Mouse (Mus musculus): ENCODE results near the gene Thap3. TPM values are rescaled to one million over a fixed set of nuclear protein-coding genes. Genes with fewer than 3 reads are reported as not detected.
A peak's percentile ranks its signal among the peaks of the same experiment; 100 is the strongest.

The Thap3 gene
- polyA plus RNA-seq, 1 experiment from 2014 or later = 6.8 TPM

DNA sequence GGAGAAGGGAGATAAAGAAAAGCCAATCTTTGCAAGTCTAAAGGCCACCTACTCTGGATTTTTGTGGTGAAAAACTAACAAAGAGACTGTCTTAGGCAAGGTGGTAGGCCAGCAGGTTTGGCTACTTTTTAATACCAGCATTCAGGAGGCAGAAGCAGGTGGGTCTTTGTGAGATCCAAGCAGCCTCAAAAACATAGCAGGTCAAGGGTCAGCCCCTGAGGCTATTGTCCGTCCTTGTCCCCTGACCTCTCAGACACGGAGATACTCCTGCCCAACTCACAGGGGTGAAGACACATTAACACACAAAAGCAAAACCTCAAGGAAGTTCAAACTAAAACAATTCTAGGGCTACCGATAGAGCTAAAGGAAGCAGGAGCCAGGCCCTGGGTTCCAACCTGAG, 18.0 kb upstream of the Thap3 start:
- no peak overlapping the region for H3K4me2 ChIP-seq (ENCODE audit: low read depth, low read length)
- DNase-seq (no peak), ATAC-seq (no peak)
- no peaks in the 10 kb centered on the region for H3K36me3 ChIP-seq (replicated peaks; ENCODE audit: insufficient read depth, low read length)
- TF ChIP-seq EP300 (IDR thresholded peaks at IDR 0.05; ENCODE audit: low read depth) (no peak), CTCF (IDR thresholded peaks at IDR 0.05; ENCODE audit: low read depth) (no peak)
- H3K27me3 ChIP-seq (ENCODE audit: insufficient read depth, low read length) = peaks cover 3% of the 10 kb centered on the region; the same call in 1 of the 2 replicates
- H3K4me1 ChIP-seq (ENCODE audit: insufficient read depth) = peaks cover 33% of the 10 kb centered on the region
- WGBS (ENCODE audit: insufficient replicate concordance) = 62% methylated on average over 3 of the region's 3 CpGs
- no peak overlapping the region for H3K4me3 ChIP-seq (ENCODE audit: low read depth, low read length)
- H3K27ac ChIP-seq (ENCODE audit: low read depth) = no peak overlapping the region
- no peak overlapping the region for H3K9ac ChIP-seq (replicated peaks)
- H3K9me3 ChIP-seq (ENCODE audit: low read length) = no peaks in the 10 kb centered on the region

DNA sequence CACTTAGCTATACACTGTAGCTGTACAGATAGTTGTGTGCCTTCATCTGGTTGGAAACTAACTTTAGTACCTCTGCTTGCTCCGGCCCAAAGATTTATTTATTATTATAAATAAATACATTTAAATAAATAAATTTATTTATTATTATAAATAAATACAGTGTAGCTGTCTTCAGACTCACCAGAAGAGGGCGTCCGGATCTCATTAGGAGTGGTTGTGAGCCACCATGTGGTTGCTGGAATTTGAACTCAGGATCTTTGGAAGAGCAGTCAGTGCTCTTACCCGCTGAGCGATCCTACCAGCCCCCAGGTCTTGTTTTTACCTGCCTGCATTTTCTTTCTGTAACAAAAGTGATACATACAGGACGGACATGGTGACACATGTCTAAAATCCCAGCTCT, 17.3 kb upstream of the Thap3 start:
- Histone ChIP-seq H3K4me1 (ENCODE audit: insufficient read depth) (peaks cover 27% of the 10 kb centered on the region), H3K36me3 (replicated peaks; ENCODE audit: insufficient read depth, low read length) (no peaks in the 10 kb centered on the region), H3K9ac (replicated peaks) (no peak overlapping the region), H3K27ac (ENCODE audit: low read depth) (no peak overlapping the region), H3K27me3 (ENCODE audit: insufficient read depth, low read length) (peaks cover 3% of the 10 kb centered on the region; the same call in 1 of the 2 replicates), H3K9me3 (ENCODE audit: low read length) (no peaks in the 10 kb centered on the region), H3K4me2 (ENCODE audit: low read depth, low read length) (no peak overlapping the region), H3K4me3 (ENCODE audit: low read depth, low read length) (no peak overlapping the region)
- TF ChIP-seq CTCF (IDR thresholded peaks at IDR 0.05; ENCODE audit: low read depth) (peak; percentile 52), EP300 (IDR thresholded peaks at IDR 0.05; ENCODE audit: low read depth) (no peak)
- DNase-seq = no peak
- WGBS (ENCODE audit: insufficient replicate concordance) = 72% methylated on average over 6 of the region's 6 CpGs
- ATAC-seq = no peak

DNA sequence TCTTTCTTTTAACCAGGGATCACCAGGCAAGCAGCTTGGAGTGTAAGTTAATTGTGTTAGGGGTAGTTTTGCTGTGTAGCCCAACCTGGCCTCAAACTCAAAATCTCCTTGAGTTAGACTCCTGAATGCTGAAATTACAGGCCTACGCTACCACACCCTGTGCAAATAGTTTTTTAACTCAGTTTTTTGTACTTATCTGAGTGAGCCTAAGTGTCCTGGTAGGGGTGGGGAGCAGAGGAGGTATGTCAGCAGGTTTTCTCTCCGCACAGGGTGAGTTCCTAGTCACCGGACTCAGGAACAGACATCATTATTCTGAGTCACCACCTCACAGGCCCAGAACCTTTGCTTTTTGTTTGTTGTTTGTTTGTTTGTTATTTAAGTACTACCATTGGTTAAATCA, 13.3 kb upstream of the Thap3 start:
- H3K9me3 ChIP-seq (ENCODE audit: low read length) = no peaks in the 10 kb centered on the region
- TF ChIP-seq CTCF (IDR thresholded peaks at IDR 0.05; ENCODE audit: low read depth) = no peak
- TF ChIP-seq EP300 (IDR thresholded peaks at IDR 0.05; ENCODE audit: low read depth) = no peak
- no peaks in the 10 kb centered on the region for H3K36me3 ChIP-seq (replicated peaks; ENCODE audit: insufficient read depth, low read length)
- no peak overlapping the region for H3K9ac ChIP-seq (replicated peaks)
- WGBS (ENCODE audit: insufficient replicate concordance) = 85% methylated on average over 3 of the region's 3 CpGs
- DNase-seq (no peak), ATAC-seq (no peak)
- H3K27me3 ChIP-seq (ENCODE audit: insufficient read depth, low read length) = no peaks in the 10 kb centered on the region
- peaks cover 11% of the 10 kb centered on the region for H3K4me1 ChIP-seq (ENCODE audit: insufficient read depth)
- H3K4me3 ChIP-seq (ENCODE audit: low read depth, low read length) = no peak overlapping the region
- no peak overlapping the region for H3K4me2 ChIP-seq (ENCODE audit: low read depth, low read length)
- H3K27ac ChIP-seq (ENCODE audit: low read depth) = no peak overlapping the region

DNA sequence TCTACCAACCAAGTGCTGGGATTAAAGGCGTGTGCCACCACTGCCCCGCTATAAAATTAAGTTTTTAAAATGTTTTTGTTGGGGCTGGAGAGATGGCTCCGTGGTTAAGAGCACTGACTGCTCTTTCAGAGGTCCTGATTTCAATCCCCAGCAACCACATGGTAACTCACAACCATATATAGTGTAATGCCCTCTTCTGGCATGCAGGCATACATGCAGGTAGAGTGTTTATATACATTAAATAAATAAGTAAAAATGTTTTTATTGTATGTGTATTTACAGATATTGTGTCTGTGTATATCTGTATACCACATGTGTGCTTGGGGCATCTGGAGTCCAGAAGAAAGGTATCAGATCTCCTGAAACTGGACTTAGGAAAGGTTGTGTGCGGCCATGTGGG, 12.5 kb upstream of the Thap3 start:
- H3K27me3 ChIP-seq (ENCODE audit: insufficient read depth, low read length) = no peaks in the 10 kb centered on the region
- no peak overlapping the region for H3K4me3 ChIP-seq (ENCODE audit: low read depth, low read length)
- no peak overlapping the region for H3K9ac ChIP-seq (replicated peaks)
- ATAC-seq = no peak
- TF ChIP-seq EP300 (IDR thresholded peaks at IDR 0.05; ENCODE audit: low read depth) (no peak), CTCF (IDR thresholded peaks at IDR 0.05; ENCODE audit: low read depth) (peak; percentile 23; the same call in 1 of the 2 replicates)
- H3K27ac ChIP-seq (ENCODE audit: low read depth) = no peak overlapping the region
- WGBS (ENCODE audit: insufficient replicate concordance) = 68% methylated on average over 4 of the region's 4 CpGs
- H3K9me3 ChIP-seq (ENCODE audit: low read length) = no peaks in the 10 kb centered on the region
- no peak for DNase-seq
- H3K4me1 ChIP-seq (ENCODE audit: insufficient read depth) = peaks cover 8% of the 10 kb centered on the region; the same call in 1 of the 2 replicates
- no peak overlapping the region for H3K4me2 ChIP-seq (ENCODE audit: low read depth, low read length)
- H3K36me3 ChIP-seq (replicated peaks; ENCODE audit: insufficient read depth, low read length) = no peaks in the 10 kb centered on the region

DNA sequence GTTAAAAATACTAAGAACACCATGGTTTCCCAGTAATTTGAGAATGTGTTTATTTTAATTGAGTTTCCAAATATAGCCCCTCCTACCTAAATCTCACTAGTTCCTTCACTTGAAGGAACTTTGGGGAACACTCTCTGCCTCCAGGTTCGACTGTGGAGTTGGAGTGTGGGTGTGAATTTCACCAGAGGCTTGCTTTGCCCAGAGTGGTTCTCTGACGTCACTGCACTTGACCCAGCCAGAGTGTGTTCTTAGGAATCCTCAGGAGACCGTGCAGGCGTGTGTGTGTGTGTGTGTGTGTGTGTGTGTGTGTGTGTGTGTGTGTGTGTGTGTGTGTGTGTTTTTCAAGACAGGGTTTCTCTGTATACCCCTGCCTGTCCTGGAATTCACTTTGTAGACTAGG, 12.1 kb upstream of the Thap3 start:
- no peak overlapping the region for H3K4me3 ChIP-seq (ENCODE audit: low read depth, low read length)
- WGBS (ENCODE audit: insufficient replicate concordance) = 47% methylated on average over 4 of the region's 4 CpGs
- H3K27ac ChIP-seq (ENCODE audit: low read depth) = no peak overlapping the region
- TF ChIP-seq CTCF (IDR thresholded peaks at IDR 0.05; ENCODE audit: low read depth) (no peak), EP300 (IDR thresholded peaks at IDR 0.05; ENCODE audit: low read depth) (no peak)
- no peaks in the 10 kb centered on the region for H3K9me3 ChIP-seq (ENCODE audit: low read length)
- no peak for ATAC-seq
- DNase-seq = no peak
- no peak overlapping the region for H3K4me2 ChIP-seq (ENCODE audit: low read depth, low read length)
- H3K4me1 ChIP-seq (ENCODE audit: insufficient read depth) = peaks cover 8% of the 10 kb centered on the region; the same call in 1 of the 2 replicates
- H3K9ac ChIP-seq (replicated peaks) = no peak overlapping the region
- no peaks in the 10 kb centered on the region for H3K36me3 ChIP-seq (replicated peaks; ENCODE audit: insufficient read depth, low read length)
- H3K27me3 ChIP-seq (ENCODE audit: insufficient read depth, low read length) = no peaks in the 10 kb centered on the region

DNA sequence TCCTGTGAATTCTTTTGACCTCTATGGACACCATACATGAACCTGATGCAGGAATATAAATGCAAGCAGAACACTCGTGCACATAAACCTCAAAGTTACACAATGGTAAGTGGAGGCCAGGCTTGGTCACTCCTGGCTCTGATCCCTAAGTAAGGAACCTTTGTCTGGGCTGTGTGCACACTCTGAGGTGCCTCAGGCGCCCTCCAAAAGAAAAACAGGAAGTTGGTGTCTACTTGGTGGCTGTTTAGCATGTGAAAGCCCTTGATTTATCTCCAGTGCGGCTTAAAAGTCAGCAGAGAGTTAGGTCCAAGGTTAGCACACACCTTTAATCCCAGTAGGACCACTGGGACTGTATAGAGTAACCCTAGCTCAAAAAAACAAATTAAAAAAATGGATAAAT, 10.7 kb upstream of the Thap3 start:
- Histone ChIP-seq H3K9me3 (ENCODE audit: low read length) (no peaks in the 10 kb centered on the region), H3K36me3 (replicated peaks; ENCODE audit: insufficient read depth, low read length) (no peaks in the 10 kb centered on the region), H3K27me3 (ENCODE audit: insufficient read depth, low read length) (no peaks in the 10 kb centered on the region), H3K4me3 (ENCODE audit: low read depth, low read length) (no peak overlapping the region), H3K4me1 (ENCODE audit: insufficient read depth) (peaks cover 15% of the 10 kb centered on the region), H3K9ac (replicated peaks) (no peak overlapping the region), H3K4me2 (ENCODE audit: low read depth, low read length) (no peak overlapping the region), H3K27ac (ENCODE audit: low read depth) (no peak overlapping the region)
- 34% methylated on average over 3 of the region's 3 CpGs for WGBS (ENCODE audit: insufficient replicate concordance)
- no peak for TF ChIP-seq CTCF (IDR thresholded peaks at IDR 0.05; ENCODE audit: low read depth)
- TF ChIP-seq EP300 (IDR thresholded peaks at IDR 0.05; ENCODE audit: low read depth) = no peak
- ATAC-seq = no peak
- no peak for DNase-seq

DNA sequence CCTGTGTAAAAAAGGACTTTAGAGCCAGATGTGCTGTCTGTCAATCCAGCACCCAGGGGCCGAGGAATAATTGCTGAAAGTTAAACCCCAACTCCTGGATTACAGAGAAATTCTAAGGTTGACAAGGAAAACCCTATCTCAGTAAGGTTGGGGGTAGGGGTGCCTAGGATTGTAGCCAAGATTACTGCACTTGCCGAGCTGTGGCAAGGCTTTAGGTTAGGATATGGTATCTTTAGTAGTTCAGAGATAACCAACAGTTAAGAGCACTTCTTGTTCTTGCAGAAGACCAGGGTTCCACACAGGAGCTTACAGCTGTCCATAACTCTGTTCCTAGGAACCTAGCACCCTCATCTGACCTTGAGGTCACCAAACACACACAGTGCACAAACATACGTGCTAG, 8.9 kb upstream of the Thap3 start:
- Histone ChIP-seq H3K27ac (ENCODE audit: low read depth) (no peak overlapping the region), H3K4me1 (ENCODE audit: insufficient read depth) (peaks cover 17% of the 10 kb centered on the region), H3K9ac (replicated peaks) (peak overlapping the region; percentile 82; the same call in 1 of the 2 replicates), H3K4me2 (ENCODE audit: low read depth, low read length) (peak overlapping the region; percentile 100), H3K36me3 (replicated peaks; ENCODE audit: insufficient read depth, low read length) (no peaks in the 10 kb centered on the region), H3K27me3 (ENCODE audit: insufficient read depth, low read length) (peaks cover 5% of the 10 kb centered on the region), H3K9me3 (ENCODE audit: low read length) (no peaks in the 10 kb centered on the region), H3K4me3 (ENCODE audit: low read depth, low read length) (peak overlapping the region; percentile 97; the same call in 1 of the 2 replicates)
- DNase-seq (no peak), ATAC-seq (no peak)
- WGBS (ENCODE audit: insufficient replicate concordance) = 53% methylated on average over 3 of the region's 3 CpGs
- no peak for TF ChIP-seq CTCF (IDR thresholded peaks at IDR 0.05; ENCODE audit: low read depth)
- no peak for TF ChIP-seq EP300 (IDR thresholded peaks at IDR 0.05; ENCODE audit: low read depth)

Data from liver, postnatal 0 days (tissue).